Mouse (Mus musculus) CH12.LX (cell line): ENCODE measurements around the gene Fibcd1. TPM values are rescaled to one million over a fixed set of nuclear protein-coding genes. Genes with fewer than 3 reads are reported as not detected.

ENCODE experiments used
- DNase-seq: peaks from one replicate; pipeline ENCODE4 v3.0.0-alpha.2; 2013; ENCODE audit errors: extremely low read depth
- H3K27ac ChIP-seq: 2 replicates; pipeline ENCODE4 v1.5.1; 2012; ENCODE audit warnings: low read depth, mild to moderate bottlenecking, control low read depth, moderate library complexity; ENCODE audit not compliant: insufficient read depth
- H3K27me3 ChIP-seq: replicated peaks from 2 replicates; pipeline ENCODE3; 2012; ENCODE audit warnings: inconsistent platforms
- H3K36me3 ChIP-seq, 2 experiments: replicated peaks in 1 of 2; 2 replicates each; pipeline versions ENCODE3 to v1.6.1; 2012; ENCODE audit warnings: inconsistent platforms in 1 of 2, low read length in 1 of 2, mild to moderate bottlenecking in 1 of 2, mixed read lengths in 1 of 2, moderate library complexity in 1 of 2; ENCODE audit not compliant: control insufficient read depth in 1 of 2, insufficient read depth in 1 of 2
- H3K4me1 ChIP-seq, 2 experiments: 2 replicates each; pipeline ENCODE4 v1.6.1; 2012; ENCODE audit warnings: inconsistent platforms in 1 of 2, moderate library complexity in 1 of 2; ENCODE audit not compliant: insufficient read depth in 2 of 2, control insufficient read depth in 1 of 2
- H3K4me2 ChIP-seq: 2 replicates; pipeline ENCODE4 v1.6.1; 2012; ENCODE audit warnings: low read depth, mild to moderate bottlenecking, control low read depth; ENCODE audit not compliant: poor library complexity, insufficient read depth, severe bottlenecking
- H3K4me3 ChIP-seq, 3 experiments: fragments of 150-350 bp in 1 of 3; sonication (generic) in 1 of 3; replicated peaks in 1 of 3; 2 replicates each; pipeline versions ENCODE3 to v1.5.1; 2011 to 2012; ENCODE audit warnings: low read depth in 2 of 3, low read length in 2 of 3, mild to moderate bottlenecking in 2 of 3, moderate library complexity in 2 of 3, control low read depth in 1 of 3, improper control_type of control experiment in 1 of 3, inconsistent platforms in 1 of 3, mixed read lengths in 1 of 3; ENCODE audit not compliant: poor library complexity in 1 of 3
- H3K79me2 ChIP-seq: replicated peaks from 2 replicates; pipeline ENCODE4 v1.6.1; 2012; ENCODE audit warnings: mild to moderate bottlenecking, moderate library complexity; ENCODE audit not compliant: control insufficient read depth, poor library complexity, insufficient read depth, severe bottlenecking; ENCODE audit errors: extremely low read depth
- H3K9ac ChIP-seq: 2 replicates; pipeline ENCODE4 v1.6.1; 2012; ENCODE audit warnings: low read depth, mild to moderate bottlenecking, control low read depth, moderate library complexity; ENCODE audit not compliant: insufficient read depth
- H3K9me3 ChIP-seq: replicated peaks from 2 replicates; pipeline ENCODE3; 2012; ENCODE audit warnings: low read length, inconsistent platforms, mixed read lengths
- CHD1 ChIP-seq: IDR thresholded peaks from 2 replicates; pipeline ENCODE4 v1.6.1; 2012; ENCODE audit warnings: low read depth, low read length, improper control_type of control experiment, inconsistent platforms
- CTCF ChIP-seq, 2 experiments: IDR thresholded peaks in 1 of 2; conservative IDR thresholded peaks in 1 of 2; 2 replicates each; pipeline ENCODE4 v1.5.1; 2011 to 2012; ENCODE audit warnings: low read depth in 2 of 2, low read length in 2 of 2, improper control_type of control experiment in 1 of 2, inconsistent platforms in 1 of 2, mild to moderate bottlenecking in 1 of 2, moderate library complexity in 1 of 2
- ELF1 ChIP-seq: IDR thresholded peaks from 2 replicates; pipeline ENCODE4 v1.6.1; 2014; ENCODE audit warnings: low read depth, mild to moderate bottlenecking, inconsistent platforms, low read length, improper control_type of control experiment
- EP300 ChIP-seq: IDR thresholded peaks from 2 replicates; pipeline ENCODE4 v1.6.1; 2011; ENCODE audit warnings: low read length, improper control_type of control experiment
- ETS1 ChIP-seq: conservative IDR thresholded peaks from 2 replicates; pipeline ENCODE4 v1.6.1; 2012; ENCODE audit warnings: low read depth, mild to moderate bottlenecking, inconsistent platforms, low read length, improper control_type of control experiment, moderate library complexity
- GABPA ChIP-seq: IDR thresholded peaks from 2 replicates; pipeline ENCODE4 v1.6.1; 2012; ENCODE audit warnings: low read depth, low read length, improper control_type of control experiment, inconsistent platforms; ENCODE audit not compliant: insufficient replicate concordance
- JUND ChIP-seq: conservative IDR thresholded peaks from 2 replicates; pipeline ENCODE4 v1.6.1; 2011; ENCODE audit warnings: low read depth, low read length, improper control_type of control experiment
- MAX ChIP-seq: IDR thresholded peaks from 2 replicates; pipeline ENCODE4 v1.6.1; 2011; ENCODE audit warnings: low read length, improper control_type of control experiment
- MEF2A ChIP-seq: IDR thresholded peaks from 2 replicates; pipeline ENCODE4 v1.6.1; 2014; ENCODE audit warnings: low read depth, mild to moderate bottlenecking, inconsistent platforms, low read length, improper control_type of control experiment, borderline replicate concordance
- MXI1 ChIP-seq: IDR thresholded peaks from 2 replicates; pipeline ENCODE4 v1.6.1; 2011; ENCODE audit warnings: mild to moderate bottlenecking, low read depth, low read length, improper control_type of control experiment
- NRF1 ChIP-seq: IDR thresholded peaks from 2 replicates; pipeline ENCODE4 v1.6.1; 2014; ENCODE audit warnings: low read depth, mild to moderate bottlenecking, inconsistent platforms, low read length, improper control_type of control experiment, moderate library complexity
- PAX5 ChIP-seq: IDR thresholded peaks from 2 replicates; pipeline ENCODE4 v1.6.1; 2012; ENCODE audit warnings: low read length, inconsistent platforms, mixed read lengths
- POLR2A ChIP-seq: IDR thresholded peaks from 2 replicates; pipeline ENCODE4 v1.6.1; 2011; ENCODE audit warnings: low read depth, mild to moderate bottlenecking, improper control_type of control experiment, low read length
- POLR2AphosphoS2 ChIP-seq: IDR thresholded peaks from 2 replicates; pipeline ENCODE4 v1.6.1; 2011; ENCODE audit warnings: low read depth, low read length, improper control_type of control experiment
- RAD21 ChIP-seq: IDR thresholded peaks from 2 replicates; pipeline ENCODE4 v1.6.1; 2011; ENCODE audit warnings: low read depth, mild to moderate bottlenecking, low read length, improper control_type of control experiment, moderate library complexity
- SMC3 ChIP-seq: IDR thresholded peaks from 2 replicates; pipeline ENCODE4 v1.6.1; 2011; ENCODE audit warnings: low read depth, low read length, improper control_type of control experiment
- UBTF ChIP-seq: IDR thresholded peaks from 2 replicates; pipeline ENCODE4 v1.6.1; 2012; ENCODE audit warnings: low read depth, mild to moderate bottlenecking, inconsistent platforms, low read length, improper control_type of control experiment, moderate library complexity
- ZMIZ1 ChIP-seq: IDR thresholded peaks from 2 replicates; pipeline ENCODE4 v1.6.1; 2012; ENCODE audit warnings: low read depth, mild to moderate bottlenecking, inconsistent platforms, low read length, improper control_type of control experiment
- dilution Hi-C: fragments of 300-500 bp; cut with MboI; formaldehyde crosslinking; loops from 2 replicates; pipeline ENCODE4 v1.14.3; 2020; ENCODE audit warnings: low sequenced_read_pairs; ENCODE audit not compliant: extremely low pct_unique_long_range_greater_than_20kb, extremely low pct_ligation_motif_present
- in situ Hi-C: fragments of 300-500 bp; cut with MboI; formaldehyde crosslinking; loops from 3 replicates; pipeline ENCODE4 v1.14.3; 2019; ENCODE audit warnings: low sequenced_read_pairs, low pct_ligation_motif_present, low pct_unique_long_range_greater_than_20kb, mixed read lengths
- polyA plus RNA-seq: library from polyadenylated mRNA; unstranded; fragments of >175 nt; gene quantifications from 2 replicates; pipeline ENCODE4 v1.2.1, GENCODE M21; 2012; ENCODE audit warnings: low read depth; ENCODE audit not compliant: insufficient read length
- total RNA-seq, 2 experiments: library from RNA; depleted of rRNA; stranded (reverse); fragments of 300-350 nt in 1 of 2; fragments of >200 nt in 1 of 2; gene quantifications; 2 replicates each; pipeline ENCODE4 v1.2.3; 2012 to 2014

Gene Fibcd1
- total and polyA plus RNA-seq, 3 experiments, result 0.04 to 0.15 (median 0.09) TPM

DNA sequence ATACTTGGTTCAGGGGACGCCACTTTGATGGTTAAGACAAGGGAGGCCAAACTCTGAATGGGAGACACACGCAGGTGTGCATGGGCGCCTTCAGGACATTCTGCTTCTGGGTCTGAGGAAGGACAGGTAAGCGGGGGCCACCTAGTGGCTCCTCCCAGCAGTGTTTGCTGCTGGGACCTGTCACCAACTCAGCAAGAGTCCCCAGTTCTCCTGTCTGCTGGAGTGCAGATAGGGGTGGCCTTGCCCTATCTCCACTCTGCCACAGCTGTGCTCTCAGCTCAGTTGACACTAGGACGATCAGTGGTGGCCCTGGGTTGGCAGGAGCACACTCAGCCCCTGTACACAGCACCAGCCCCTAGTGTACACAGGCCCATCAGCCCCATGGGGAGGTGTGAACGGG lies 2.1 kb upstream of the Fibcd1 start:
- Histone ChIP-seq H3K4me1 (no peaks in the 10 kb centered on the region), H3K27ac (no peak overlapping the region), H3K4me3 (no peak overlapping the region), H3K36me3 (no peaks in the 10 kb centered on the region), H3K27me3 (peaks cover 64% of the 10 kb centered on the region), H3K9ac (no peak overlapping the region), H3K4me2 (no peak overlapping the region), H3K79me2 (no peaks in the 10 kb centered on the region), H3K9me3 (no peaks in the 10 kb centered on the region)
- DNase-seq, result peak; percentile 27
- dilution Hi-C loops, result no loop called here
- TF ChIP-seq CTCF (conservative IDR thresholded peaks at IDR 0.05 in 1 of 2, IDR thresholded peaks at IDR 0.05 in 1 of 2; ENCODE audit: low read depth in 2 of 2, low read length in 2 of 2) (peak; percentile 36 to 83; a peak in 3 of 4 replicates), POLR2A (no peak), JUND (no peak), MEF2A (no peak), SMC3 (peak; percentile 81), RAD21 (peak; percentile 76), NRF1 (no peak)
- in situ Hi-C loops, result no loop called here

DNA sequence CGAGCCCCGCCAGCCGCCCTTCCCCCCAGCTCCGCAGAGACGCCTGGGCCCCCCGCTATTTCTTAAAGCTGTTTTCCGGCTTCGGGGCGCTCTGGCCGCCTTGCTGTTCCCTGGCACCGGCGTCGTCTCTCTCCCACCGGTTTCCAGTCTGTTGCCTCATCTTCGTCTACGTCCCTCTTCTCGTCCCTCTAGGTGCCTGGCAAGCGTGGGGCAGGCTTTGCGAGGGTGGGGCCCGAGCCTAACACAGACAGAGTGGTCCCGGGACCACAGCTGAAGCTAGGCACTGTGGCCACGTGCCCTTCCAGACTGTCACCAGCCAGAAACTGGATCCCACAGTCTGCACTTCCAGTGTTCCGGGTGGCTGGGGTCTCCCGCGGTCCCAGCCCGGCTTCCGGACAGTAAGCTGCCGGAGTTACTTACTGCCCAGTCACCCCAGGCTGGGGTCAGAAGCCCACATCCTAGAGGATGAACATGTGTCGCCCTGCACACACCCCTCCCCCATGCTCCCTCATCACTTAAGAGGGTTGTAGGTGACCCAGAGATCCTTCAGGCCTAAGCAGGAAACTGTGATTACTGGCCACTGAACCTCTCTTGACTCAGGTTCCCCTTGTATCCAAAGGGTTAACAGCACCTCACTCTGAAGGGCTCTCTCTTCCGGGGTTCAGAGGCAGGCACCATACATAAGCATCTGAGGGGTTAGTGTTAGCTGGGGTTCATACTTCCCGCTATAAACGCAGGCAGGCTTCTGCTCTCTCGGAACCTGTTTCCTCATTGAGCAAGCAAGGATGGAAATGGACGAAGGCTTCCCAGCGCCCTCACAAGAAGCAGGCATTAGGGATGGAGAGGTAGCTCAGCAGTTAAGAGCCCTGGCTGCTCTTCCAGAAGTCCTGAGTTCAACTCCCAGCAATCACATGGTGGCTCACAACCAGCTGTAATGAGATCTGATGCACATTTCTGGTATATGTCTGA lies 1.2 kb upstream of the Fibcd1 start:
- dilution Hi-C loops, result no loop called here
- in situ Hi-C loops, result no loop called here

More for the DNA sequence above, 1.2 kb upstream of the Fibcd1 start:
- no peaks in the 10 kb centered on the region for H3K4me1 ChIP-seq
- no peaks in the 10 kb centered on the region for H3K79me2 ChIP-seq
- H3K36me3 ChIP-seq, result no peaks in the 10 kb centered on the region
- H3K27ac ChIP-seq, result no peak overlapping the region
- H3K9ac ChIP-seq, result no peak overlapping the region
- no peak overlapping the region for H3K4me2 ChIP-seq
- no peaks in the 10 kb centered on the region for H3K9me3 ChIP-seq
- DNase-seq, result no peak
- H3K4me3 ChIP-seq, result no peak overlapping the region
- peaks cover 65% of the 10 kb centered on the region for H3K27me3 ChIP-seq
- TF ChIP-seq MAX, result no peak
- TF ChIP-seq GABPA, result no peak
- TF ChIP-seq NRF1, result no peak
- no peak for TF ChIP-seq CTCF (conservative IDR thresholded peaks at IDR 0.05 in 1 of 2, IDR thresholded peaks at IDR 0.05 in 1 of 2; ENCODE audit: low read depth in 2 of 2, low read length in 2 of 2)
- TF ChIP-seq MEF2A, result no peak
- TF ChIP-seq CHD1, result no peak
- TF ChIP-seq UBTF, result no peak
- TF ChIP-seq ETS1, result no peak
- no peak for TF ChIP-seq POLR2AphosphoS2
- no peak for TF ChIP-seq ELF1
- TF ChIP-seq PAX5, result no peak
- no peak for TF ChIP-seq JUND
- no peak for TF ChIP-seq EP300
- no peak for TF ChIP-seq ZMIZ1
- no peak for TF ChIP-seq MXI1
